Mouse (Mus musculus): Measurements from ENCODE around the gene Rpl12. TPM values are rescaled to one million over a fixed set of nuclear protein-coding genes. Genes with fewer than 3 reads are reported as not detected.

The Rpl12 gene
- polyA plus RNA-seq, 1 experiment from 2014 or later = 162 TPM

- WGBS = 77% methylated on average over 1 of the region's 1 CpGs
- Histone ChIP-seq H3K4me3 (ENCODE audit: low read length) (peak overlapping the region; percentile 96), H3K9me3 (ENCODE audit: control insufficient read depth, low read length) (no peaks in the 10 kb centered on the region), H3K9ac (ENCODE audit: low read depth, low read length) (peak overlapping the region; percentile 95; the same call in 1 of the 2 replicates), H3K4me1 (ENCODE audit: control insufficient read depth, insufficient read depth, low read length) (peaks cover 40% of the 10 kb centered on the region), H3K27me3 (replicated peaks; ENCODE audit: control insufficient read depth, insufficient read depth, low read length) (no peaks in the 10 kb centered on the region), H3K4me2 (ENCODE audit: low read depth, low read length) (peak overlapping the region; percentile 90), H3K27ac (ENCODE audit: low read length) (peak overlapping the region; percentile 54), H3K36me3 (ENCODE audit: control insufficient read depth, insufficient read depth, low read length) (peaks cover 17% of the 10 kb centered on the region)
- ATAC-seq = no peak
These were observed 2.6 kb downstream of the Rpl12 start for GRCm38 (mm10) chr2:32963981-32964380.

DNA sequence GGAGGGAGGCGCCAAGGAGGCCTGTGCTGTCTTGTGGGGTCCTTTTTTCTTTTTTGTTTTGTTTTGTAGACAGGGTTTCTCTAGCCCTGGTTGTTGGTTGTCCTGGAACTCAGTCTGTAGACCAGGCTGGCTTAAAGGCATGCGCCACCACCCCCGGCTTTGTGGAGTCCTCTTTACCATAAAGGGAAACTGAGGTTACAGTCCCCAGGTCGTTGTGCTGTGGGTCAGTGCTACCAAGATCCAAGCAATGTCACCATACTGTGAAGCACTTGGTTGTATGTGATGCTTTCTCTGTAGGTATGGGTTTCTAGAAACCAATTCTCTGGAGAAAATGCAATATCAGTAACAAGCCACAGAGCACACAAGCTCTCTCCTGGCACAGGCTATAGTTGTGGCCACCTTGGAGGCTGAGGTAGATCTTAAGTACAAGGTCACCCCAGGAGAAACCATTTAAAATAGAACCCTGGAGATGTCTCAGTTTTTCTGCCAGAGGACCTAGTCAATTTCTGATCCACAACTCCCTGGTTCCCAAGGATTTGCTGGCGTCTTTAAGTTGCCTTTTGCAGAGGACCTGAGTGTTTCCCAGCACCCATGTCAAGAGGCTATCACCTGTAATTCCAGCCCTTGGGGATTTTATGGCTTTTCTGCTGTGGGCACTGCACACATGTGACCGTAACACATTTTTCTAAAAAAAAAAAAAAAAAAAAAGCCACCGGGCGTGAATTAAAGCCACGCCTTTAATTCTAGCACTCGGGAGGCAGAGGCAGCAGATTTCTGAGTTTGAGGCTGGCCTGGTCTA is 3.5 kb downstream of the Rpl12 start:
- Histone ChIP-seq H3K27ac (ENCODE audit: low read length) (peak overlapping the region; percentile 54), H3K4me1 (ENCODE audit: control insufficient read depth, insufficient read depth, low read length) (peaks cover 40% of the 10 kb centered on the region), H3K9me3 (ENCODE audit: control insufficient read depth, low read length) (no peaks in the 10 kb centered on the region), H3K27me3 (replicated peaks; ENCODE audit: control insufficient read depth, insufficient read depth, low read length) (no peaks in the 10 kb centered on the region), H3K9ac (ENCODE audit: low read depth, low read length) (peak overlapping the region; percentile 29; the same call in 1 of the 2 replicates), H3K36me3 (ENCODE audit: control insufficient read depth, insufficient read depth, low read length) (peaks cover 17% of the 10 kb centered on the region), H3K4me3 (ENCODE audit: low read length) (no peak overlapping the region), H3K4me2 (ENCODE audit: low read depth, low read length) (0 out of 2 replicates have a peak overlapping the region, but pooled peaks have one; percentile 90)
- ATAC-seq = no peak
- WGBS = 33% methylated on average over 10 of the region's 10 CpGs

GRCm38 (mm10) chr2:32965511-32966183 is 4.3 kb downstream of the Rpl12 start:
- Histone ChIP-seq H3K4me2 (ENCODE audit: low read depth, low read length) (peak overlapping the region; percentile 82; the same call in 1 of the 2 replicates), H3K27ac (ENCODE audit: low read length) (peak overlapping the region; percentile 97; the same call in 1 of the 2 replicates), H3K4me1 (ENCODE audit: control insufficient read depth, insufficient read depth, low read length) (peaks cover 37% of the 10 kb centered on the region), H3K9me3 (ENCODE audit: control insufficient read depth, low read length) (no peaks in the 10 kb centered on the region), H3K4me3 (ENCODE audit: low read length) (no peak overlapping the region), H3K27me3 (replicated peaks; ENCODE audit: control insufficient read depth, insufficient read depth, low read length) (no peaks in the 10 kb centered on the region), H3K36me3 (ENCODE audit: control insufficient read depth, insufficient read depth, low read length) (peaks cover 17% of the 10 kb centered on the region), H3K9ac (ENCODE audit: low read depth, low read length) (no peak overlapping the region; the same call in 1 of the 2 replicates)
- 14% methylated on average over 7 of the region's 7 CpGs for whole genome bisulfite sequencing
- no peak for ATAC-seq

DNA sequence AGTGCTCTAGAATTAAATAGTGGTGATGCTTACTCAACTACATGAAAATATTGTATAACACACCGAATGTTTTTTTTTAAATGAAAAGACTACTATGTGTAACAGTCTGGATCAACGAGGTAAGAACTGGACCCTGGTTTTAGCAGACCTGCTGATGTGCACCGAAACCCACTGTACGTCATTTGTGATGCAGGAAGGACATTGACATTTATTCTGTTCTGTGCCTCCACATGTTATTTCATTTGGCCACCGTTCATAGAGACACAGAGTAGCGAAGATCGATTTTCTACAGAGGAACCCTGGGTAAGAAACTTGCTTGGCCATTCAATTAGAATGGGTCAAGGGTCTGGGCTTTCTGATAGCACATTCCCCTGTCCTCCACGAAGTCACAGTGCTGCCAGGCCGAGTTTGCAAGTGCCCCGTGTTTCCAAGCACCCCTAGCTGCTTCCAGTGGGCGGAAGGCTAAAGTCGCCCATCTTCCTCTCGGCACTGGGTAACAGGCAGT is 4.9 kb downstream of the Rpl12 start:
- peak overlapping the region; percentile 83 for H3K9ac ChIP-seq (ENCODE audit: low read depth, low read length)
- no peak; the same call in 1 of the 2 replicates for ATAC-seq
- no peaks in the 10 kb centered on the region for H3K27me3 ChIP-seq (replicated peaks; ENCODE audit: control insufficient read depth, insufficient read depth, low read length)
- H3K4me2 ChIP-seq (ENCODE audit: low read depth, low read length) = peak overlapping the region; percentile 82
- H3K4me3 ChIP-seq (ENCODE audit: low read length) = peak overlapping the region; percentile 58
- H3K27ac ChIP-seq (ENCODE audit: low read length) = peak overlapping the region; percentile 97
- 9% methylated on average over 13 of the region's 13 CpGs for WGBS
- H3K9me3 ChIP-seq (ENCODE audit: control insufficient read depth, low read length) = no peaks in the 10 kb centered on the region
- H3K4me1 ChIP-seq (ENCODE audit: control insufficient read depth, insufficient read depth, low read length) = peaks cover 33% of the 10 kb centered on the region
- peaks cover 17% of the 10 kb centered on the region for H3K36me3 ChIP-seq (ENCODE audit: control insufficient read depth, insufficient read depth, low read length)

DNA sequence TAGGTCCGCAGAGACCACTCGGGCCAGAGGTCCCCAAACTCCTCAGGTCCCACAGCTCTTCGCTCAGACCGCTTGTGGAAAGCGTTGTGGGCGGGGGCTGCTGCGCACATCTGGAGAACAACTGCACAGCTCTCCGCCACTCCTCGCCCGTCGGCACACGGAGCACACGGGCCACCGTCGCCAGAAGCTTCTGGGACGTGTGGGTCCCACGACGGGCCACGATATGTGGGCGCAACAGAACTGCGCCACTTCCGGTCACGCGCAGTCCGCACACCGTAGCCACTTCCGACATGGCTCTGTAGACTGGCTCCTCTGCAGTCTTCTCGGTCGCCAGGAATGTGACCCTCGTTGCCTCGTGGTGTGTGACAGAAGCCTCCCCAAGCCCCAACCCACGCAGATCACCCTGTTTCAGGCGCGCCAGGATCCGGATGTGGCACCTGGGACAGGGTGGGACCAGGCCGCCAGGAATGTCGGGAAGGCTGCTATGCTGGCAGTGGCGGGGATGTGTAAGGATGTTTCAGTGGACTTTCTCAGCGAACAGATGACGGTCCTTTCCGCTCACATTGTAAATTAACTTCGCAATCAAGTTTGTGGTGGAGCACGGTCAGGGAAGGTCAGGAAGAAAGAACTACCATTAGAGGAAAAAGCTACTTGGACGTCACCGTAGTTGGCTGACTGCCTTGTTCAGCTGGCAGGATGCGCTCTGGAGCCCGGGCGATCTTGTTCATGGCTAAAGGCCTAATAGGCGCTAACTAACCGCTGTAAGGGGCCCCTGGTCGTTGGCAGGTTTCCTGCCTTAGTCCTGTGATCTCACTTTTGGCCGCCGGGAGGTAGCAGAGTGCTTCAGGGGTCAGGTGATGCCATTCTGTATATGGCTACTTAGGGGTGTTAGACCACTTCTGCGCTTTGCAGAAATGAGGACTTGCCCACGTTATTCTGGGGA is 5.6 kb downstream of the Rpl12 start:
- no peaks in the 10 kb centered on the region for H3K27me3 ChIP-seq (replicated peaks; ENCODE audit: control insufficient read depth, insufficient read depth, low read length)

DNA sequence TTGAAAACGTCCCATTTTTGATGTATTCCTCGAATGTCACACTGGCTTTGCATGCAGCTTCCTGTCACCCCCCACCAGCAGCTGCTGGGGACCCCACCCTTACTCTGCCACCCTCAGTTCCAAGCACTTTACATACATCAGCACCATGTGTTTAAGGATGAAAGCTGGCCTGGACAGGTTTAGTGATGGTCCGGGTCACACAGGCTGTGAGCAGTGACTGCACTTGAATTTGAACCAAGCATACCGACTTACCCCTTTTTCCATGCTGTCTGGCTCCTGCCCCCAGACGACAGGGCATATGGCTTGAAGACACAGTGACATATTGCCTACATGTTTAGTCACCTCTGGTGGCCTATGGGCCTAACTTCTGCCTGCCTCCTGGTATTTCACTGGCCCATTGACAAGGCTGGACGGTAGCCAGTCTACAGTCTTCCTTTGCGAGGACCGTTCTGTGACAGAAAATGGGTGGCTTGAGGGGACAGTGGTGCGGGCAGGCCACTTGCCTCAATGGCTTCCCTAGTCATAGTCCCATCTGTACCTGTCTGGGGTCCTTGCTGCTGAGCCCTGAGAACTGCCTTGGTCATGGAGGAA is 6.8 kb downstream of the Rpl12 start:
- H3K4me1 ChIP-seq (ENCODE audit: control insufficient read depth, insufficient read depth, low read length) = peaks cover 27% of the 10 kb centered on the region
- H3K27ac ChIP-seq (ENCODE audit: low read length) = no peak overlapping the region
- H3K9ac ChIP-seq (ENCODE audit: low read depth, low read length) = peak overlapping the region; percentile 83
- H3K36me3 ChIP-seq (ENCODE audit: control insufficient read depth, insufficient read depth, low read length) = peaks cover 17% of the 10 kb centered on the region
- no peak overlapping the region for H3K4me3 ChIP-seq (ENCODE audit: low read length)
- no peaks in the 10 kb centered on the region for H3K27me3 ChIP-seq (replicated peaks; ENCODE audit: control insufficient read depth, insufficient read depth, low read length)
- 83% methylated on average over 9 of the region's 9 CpGs for WGBS
- peak overlapping the region; percentile 82; the same call in 1 of the 2 replicates for H3K4me2 ChIP-seq (ENCODE audit: low read depth, low read length)
- ATAC-seq = no peak
- H3K9me3 ChIP-seq (ENCODE audit: control insufficient read depth, low read length) = no peaks in the 10 kb centered on the region

More for the DNA sequence above, 5.6 kb downstream of the Rpl12 start:
- H3K36me3 ChIP-seq (ENCODE audit: control insufficient read depth, insufficient read depth, low read length) = peaks cover 17% of the 10 kb centered on the region
- peak overlapping the region; percentile 82 for H3K4me2 ChIP-seq (ENCODE audit: low read depth, low read length)
- no peaks in the 10 kb centered on the region for H3K9me3 ChIP-seq (ENCODE audit: control insufficient read depth, low read length)
- peak overlapping the region; percentile 97 for H3K27ac ChIP-seq (ENCODE audit: low read length)
- under 1% methylated on average over 55 of the region's 55 CpGs for WGBS
- peak overlapping the region; percentile 83 for H3K9ac ChIP-seq (ENCODE audit: low read depth, low read length)
- H3K4me3 ChIP-seq (ENCODE audit: low read length) = peak overlapping the region; percentile 58
- H3K4me1 ChIP-seq (ENCODE audit: control insufficient read depth, insufficient read depth, low read length) = peaks cover 33% of the 10 kb centered on the region
- peak; percentile 84 for ATAC-seq

DNA sequence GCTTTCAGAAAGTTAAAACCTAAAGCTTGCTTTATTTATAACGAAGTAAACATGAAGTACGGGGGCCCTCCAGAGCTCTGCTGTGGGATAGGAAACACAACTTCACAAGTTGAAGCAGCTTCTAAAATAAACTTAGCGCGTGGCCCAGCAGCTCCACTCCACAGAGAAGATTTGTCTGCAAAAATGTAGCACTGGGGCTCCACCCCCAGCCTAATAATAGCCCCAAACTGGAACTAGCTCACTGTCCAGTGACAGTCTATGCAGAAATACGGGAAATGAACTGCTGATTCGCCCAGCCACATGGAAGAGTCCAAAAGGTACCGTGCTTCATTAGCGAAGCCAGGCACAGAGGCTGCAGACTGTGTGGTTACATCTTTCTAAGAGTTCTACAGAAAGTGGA is 8.0 kb downstream of the Rpl12 start:
- 80% methylated on average over 8 of the region's 8 CpGs for WGBS
- peaks cover 16% of the 10 kb centered on the region for H3K4me1 ChIP-seq (ENCODE audit: control insufficient read depth, insufficient read depth, low read length)
- H3K4me3 ChIP-seq (ENCODE audit: low read length) = no peak overlapping the region
- peaks cover 11% of the 10 kb centered on the region for H3K36me3 ChIP-seq (ENCODE audit: control insufficient read depth, insufficient read depth, low read length)
- H3K4me2 ChIP-seq (ENCODE audit: low read depth, low read length) = no peak overlapping the region
- ATAC-seq = no peak
- H3K27me3 ChIP-seq (replicated peaks; ENCODE audit: control insufficient read depth, insufficient read depth, low read length) = no peaks in the 10 kb centered on the region
- peak overlapping the region; percentile 8; the same call in 1 of the 2 replicates for H3K9ac ChIP-seq (ENCODE audit: low read depth, low read length)
- H3K27ac ChIP-seq (ENCODE audit: low read length) = no peak overlapping the region
- no peaks in the 10 kb centered on the region for H3K9me3 ChIP-seq (ENCODE audit: control insufficient read depth, low read length)

DNA sequence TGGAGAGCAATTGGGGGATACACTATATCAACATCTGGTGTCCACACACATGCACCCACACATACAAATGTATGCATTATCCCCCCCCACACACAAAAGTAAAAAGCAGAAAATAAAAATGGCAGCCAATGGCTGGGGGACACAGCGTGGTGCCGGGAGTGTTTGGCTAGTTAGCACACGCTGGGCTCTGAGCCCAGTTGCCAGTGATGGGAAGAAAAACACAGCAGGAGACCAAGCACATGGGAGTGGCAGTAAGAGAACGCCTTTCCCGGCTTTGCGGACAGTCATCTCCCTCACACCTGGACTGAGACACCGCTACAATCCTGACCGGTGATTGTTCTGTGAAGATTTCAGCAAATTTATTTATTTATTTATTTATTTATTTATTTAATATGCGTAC is 9.9 kb downstream of the Rpl12 start:
- Histone ChIP-seq H3K9ac (ENCODE audit: low read depth, low read length) (no peak overlapping the region), H3K9me3 (ENCODE audit: control insufficient read depth, low read length) (no peaks in the 10 kb centered on the region), H3K27me3 (replicated peaks; ENCODE audit: control insufficient read depth, insufficient read depth, low read length) (no peaks in the 10 kb centered on the region), H3K4me2 (ENCODE audit: low read depth, low read length) (no peak overlapping the region), H3K27ac (ENCODE audit: low read length) (no peak overlapping the region), H3K4me3 (ENCODE audit: low read length) (no peak overlapping the region), H3K36me3 (ENCODE audit: control insufficient read depth, insufficient read depth, low read length) (peaks cover 8% of the 10 kb centered on the region; the same call in 1 of the 2 replicates), H3K4me1 (ENCODE audit: control insufficient read depth, insufficient read depth, low read length) (peaks cover 6% of the 10 kb centered on the region)
- ATAC-seq = no peak
- 58% methylated on average over 9 of the region's 9 CpGs for WGBS
